Mouse (Mus musculus): ENCODE data around the gene Kif5a. TPM values are rescaled to one million over a fixed set of nuclear protein-coding genes. Genes with fewer than 3 reads are reported as not detected.
"Not testable (repeated sequence)": the region's sequence is repeated elsewhere in the genome, so short reads cannot be mapped to it uniquely, and the experiment has no call there.

The Kif5a gene
- total RNA-seq, 2 experiments from 2014 or later: 0.70 to 1.2 TPM

- no peak for DNase-seq
Measured at GRCm38 (mm10) chr10:127213704-127214421, 49.3 kb downstream of the Kif5a start.

GRCm38 (mm10) chr10:127213272-127213671 is 49.9 kb downstream of the Kif5a start:
- DNase-seq: no peak

- peak; percentile 89 for DNase-seq
Measured at GRCm38 (mm10) chr10:127211414-127211854, 51.7 kb downstream of the Kif5a start, which contains the start of gene Pip4k2c. Pip4k2c (minus strand) TSS chr10:127211585.

- DNase-seq: peak; percentile 39
Measured at GRCm38 (mm10) chr10:127210961-127211405, 52.2 kb downstream of the Kif5a start.

- DNase-seq: no peak
Measured at GRCm38 (mm10) chr10:127209928-127210570, 53.1 kb downstream of the Kif5a start.

GRCm38 (mm10) chr10:127208921-127209320 is 54.2 kb downstream of the Kif5a start:
- no peak for DNase-seq

GRCm38 (mm10) chr10:127205373-127205772 is 57.8 kb downstream of the Kif5a start:
- DNase-seq: no peak

- DNase-seq: no peak
Measured at GRCm38 (mm10) chr10:127204589-127204988, 58.6 kb downstream of the Kif5a start.

GRCm38 (mm10) chr10:127203106-127203505 is 60.0 kb downstream of the Kif5a start:
- no peak for DNase-seq

GRCm38 (mm10) chr10:127200279-127200678 is 62.9 kb downstream of the Kif5a start:
- DNase-seq: no peak

- no peak for DNase-seq
Measured at GRCm38 (mm10) chr10:127199474-127199873, 63.7 kb downstream of the Kif5a start.

GRCm38 (mm10) chr10:127199068-127199467 is 64.1 kb downstream of the Kif5a start:
- no peak for DNase-seq

GRCm38 (mm10) chr10:127198492-127198891 is 64.7 kb downstream of the Kif5a start:
- no peak for DNase-seq

- DNase-seq: no peak
Measured at GRCm38 (mm10) chr10:127197505-127198110, 65.5 kb downstream of the Kif5a start.

- no peak for DNase-seq
Measured at GRCm38 (mm10) chr10:127197104-127197503, 66.0 kb downstream of the Kif5a start.

- peak; percentile 77 for DNase-seq
Measured at GRCm38 (mm10) chr10:127196392-127196791, 66.8 kb downstream of the Kif5a start.

GRCm38 (mm10) chr10:127195328-127196129 is 67.6 kb downstream of the Kif5a start, which contains the start of gene Dtx3:
Dtx3 (minus strand) TSS chr10:127195728.
- peak; percentile 59 for DNase-seq

- peak; percentile 75 for DNase-seq
Measured at GRCm38 (mm10) chr10:127194428-127195327, 68.5 kb downstream of the Kif5a start.

- DNase-seq: no peak
Measured at GRCm38 (mm10) chr10:127193011-127193410, 70.1 kb downstream of the Kif5a start.

GRCm38 (mm10) chr10:127192057-127192328 is 71.2 kb downstream of the Kif5a start:
- DNase-seq: not testable (repeated sequence)

All from heart, postnatal 4 days (tissue).